Mouse (Mus musculus) thymus, postnatal 36 days (tissue): Measurements from ENCODE around the gene Gfod1.

Experiments
- DNase-seq, 2 experiments: peaks; one replicate each; pipeline ENCODE4 v3.0.0; 2022; ENCODE audit warnings: mixed read lengths in 2 of 2

The Gfod1 gene

DNA sequence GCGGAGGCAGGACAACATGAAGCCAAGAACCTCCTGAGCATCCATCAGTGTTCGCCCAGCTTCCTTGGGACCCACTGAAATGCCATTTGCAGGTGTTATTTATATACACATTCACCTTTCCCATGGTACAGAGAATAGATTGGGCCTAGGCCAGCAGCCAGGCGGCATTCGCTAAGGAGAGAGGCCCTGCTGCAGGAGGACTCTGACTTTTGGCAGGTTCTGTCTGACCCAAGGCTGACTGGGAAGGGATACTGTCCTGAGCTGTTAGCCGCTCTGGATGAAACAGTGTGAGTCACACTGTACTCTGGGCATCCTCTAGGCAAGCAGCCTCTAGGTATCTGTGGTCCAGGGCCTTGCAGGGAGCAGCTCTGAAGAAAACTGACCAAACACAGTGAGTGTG, 6.4 kb downstream of the Gfod1 start:
- no peak for DNase-seq

DNA sequence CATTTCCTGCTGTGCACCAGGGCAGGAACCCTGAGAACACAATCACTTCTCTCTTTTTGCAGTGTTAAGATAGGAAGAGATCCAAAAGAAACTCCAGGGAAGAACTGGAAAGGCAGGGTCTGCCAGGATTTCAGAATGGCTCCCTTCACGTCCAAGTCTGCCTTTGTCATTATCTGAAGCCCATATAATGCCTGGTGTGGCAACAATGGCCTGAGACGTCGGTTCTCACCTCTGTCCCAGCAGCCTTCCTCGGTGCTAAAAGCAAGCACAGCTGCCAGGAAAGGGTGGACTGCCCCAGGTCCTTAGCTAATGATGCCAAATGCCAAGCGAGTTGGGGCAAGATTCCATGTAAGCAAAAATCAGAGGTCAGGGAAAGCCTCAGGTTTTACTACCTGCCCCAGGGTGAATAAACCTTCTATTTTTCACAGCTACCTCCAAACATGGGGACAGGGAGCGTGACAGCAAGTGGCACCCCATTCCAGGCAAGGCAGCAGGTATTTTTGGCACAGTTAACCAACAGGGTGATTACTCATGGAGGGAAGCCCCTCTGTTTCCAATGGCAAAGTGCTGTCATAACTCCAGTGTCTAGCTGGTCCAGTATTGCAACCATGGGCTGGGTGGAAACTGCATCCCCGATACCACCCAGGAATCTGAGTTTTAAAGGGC, 7.7 kb downstream of the Gfod1 start:
- no peak for DNase-seq

DNA sequence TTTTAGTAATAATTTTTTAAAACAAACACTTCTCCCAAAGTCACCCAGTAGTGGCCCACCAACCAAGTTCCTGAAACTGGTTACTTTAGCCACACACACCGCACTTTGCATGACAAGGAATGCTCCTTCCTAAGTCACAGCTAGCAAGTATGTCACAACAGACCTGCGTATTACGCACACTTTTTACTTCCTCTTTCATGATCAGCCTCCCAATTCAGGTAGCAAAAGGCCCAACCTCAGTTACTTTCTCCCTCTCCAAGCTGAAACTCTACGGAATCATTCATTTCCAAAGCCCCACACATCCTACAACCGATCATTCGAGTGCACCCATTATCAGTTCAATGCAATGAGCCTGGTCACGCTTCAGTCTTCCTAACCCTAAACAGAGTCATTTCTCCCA, 8.3 kb downstream of the Gfod1 start:
- no peak for DNase-seq

DNA sequence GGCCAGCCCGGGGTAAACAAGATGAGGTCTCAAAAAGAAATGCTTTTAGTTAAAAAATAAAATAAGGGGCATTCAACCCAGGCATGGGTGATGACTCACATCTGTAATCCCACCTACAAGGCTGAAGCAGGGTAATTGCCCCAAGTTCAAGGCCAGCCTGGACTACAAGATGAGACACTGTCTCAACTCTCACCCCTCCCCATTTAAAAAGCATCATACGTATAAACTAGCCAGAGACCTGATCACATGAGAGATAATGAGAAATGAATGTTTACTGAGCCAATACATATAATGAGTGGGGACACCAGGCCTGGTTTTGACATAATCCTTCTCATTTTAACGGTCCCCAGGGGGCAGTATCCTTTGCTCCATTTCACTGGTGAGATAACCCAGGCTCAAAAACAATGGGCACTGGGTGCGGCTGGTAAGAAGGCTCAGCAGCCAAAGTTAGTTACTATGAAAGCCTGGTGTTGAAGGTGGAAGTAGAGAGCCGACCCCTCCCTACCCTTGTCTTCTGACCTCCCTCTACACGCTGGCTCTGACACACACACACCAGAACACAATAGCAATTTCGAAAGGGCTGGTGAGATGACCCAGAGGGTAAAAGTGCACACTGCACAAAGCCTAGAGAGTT, 8.9 kb downstream of the Gfod1 start:
- no peak for DNase-seq

DNA sequence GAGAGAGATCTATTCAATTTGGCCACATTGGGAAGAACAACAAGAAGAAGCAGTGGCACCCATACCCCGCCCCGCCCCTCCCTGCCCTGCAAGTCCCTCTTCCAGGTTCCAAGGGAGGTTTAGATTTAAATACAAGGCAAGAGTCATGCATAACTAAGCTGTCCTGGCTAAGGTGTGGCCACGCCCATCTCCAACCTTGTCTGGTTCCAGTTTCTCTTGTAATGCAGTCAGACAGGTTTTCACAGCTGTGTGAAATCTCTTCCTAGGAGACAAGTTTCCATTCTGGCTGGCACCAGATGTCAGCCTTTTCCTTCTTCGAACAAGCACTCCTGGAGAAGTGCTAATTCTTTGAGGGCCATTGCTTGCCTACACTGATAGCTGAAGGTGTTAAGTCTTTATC, 11.1 kb downstream of the Gfod1 start:
- no peak for DNase-seq

DNA sequence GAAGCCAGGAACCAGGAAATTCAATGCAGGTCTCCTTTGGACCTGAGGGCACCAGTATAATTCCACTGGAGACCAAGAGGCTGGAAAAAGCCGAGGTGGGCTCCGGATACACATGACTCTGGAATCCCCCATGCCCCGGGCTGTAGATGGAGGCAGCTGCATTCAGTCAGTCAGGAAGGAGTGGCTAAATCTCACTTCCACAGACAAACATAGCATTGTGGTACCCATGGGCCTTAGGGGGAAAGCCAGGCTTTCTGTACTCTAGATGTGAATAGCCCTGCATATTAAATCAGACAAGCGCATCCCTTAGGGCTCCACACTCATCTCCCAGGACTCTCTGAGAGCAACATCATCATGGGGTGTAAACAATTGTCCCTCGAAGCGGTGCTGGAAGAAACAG, 14.9 kb downstream of the Gfod1 start:
- DNase-seq = no peak

DNA sequence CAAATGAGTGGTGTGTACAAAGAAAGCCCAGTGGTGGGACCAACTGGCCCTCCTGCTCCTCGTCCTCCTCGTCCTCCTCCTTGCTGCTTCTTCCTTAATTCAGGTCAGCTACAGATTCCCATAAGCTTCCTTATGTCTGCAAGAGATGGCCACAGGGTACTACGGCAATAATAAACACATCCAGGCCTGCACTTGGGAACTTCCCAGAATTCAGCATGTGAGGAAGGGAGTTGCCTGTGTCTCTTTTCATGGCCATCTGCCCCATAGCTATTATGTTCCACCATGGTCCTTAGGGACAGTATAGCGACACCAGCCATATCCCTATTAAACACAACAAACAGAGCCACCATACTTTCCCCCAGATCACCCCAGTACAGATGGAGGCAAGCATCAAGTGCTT, 15.5 kb downstream of the Gfod1 start:
- DNase-seq = no peak

DNA sequence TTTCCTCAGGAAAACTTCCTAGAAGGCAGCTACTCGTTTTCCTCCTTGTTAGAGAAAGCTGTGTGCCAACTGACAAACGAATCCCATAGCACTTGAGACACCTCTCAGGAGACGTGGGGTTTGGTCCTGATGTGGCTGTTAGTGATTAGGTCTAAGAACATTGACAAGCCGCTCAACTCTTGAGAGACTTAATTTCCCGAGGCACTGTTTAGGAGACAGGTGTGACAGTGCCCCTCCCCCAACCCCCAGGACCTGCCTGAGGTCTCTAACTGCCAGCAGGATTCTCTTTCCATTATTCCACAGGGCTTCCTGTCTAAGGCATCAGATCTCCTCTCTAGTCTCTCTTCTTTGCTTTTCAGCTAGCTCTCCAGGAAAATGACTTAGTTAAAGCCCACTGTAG, 15.9 kb downstream of the Gfod1 start:
- no peak for DNase-seq

DNA sequence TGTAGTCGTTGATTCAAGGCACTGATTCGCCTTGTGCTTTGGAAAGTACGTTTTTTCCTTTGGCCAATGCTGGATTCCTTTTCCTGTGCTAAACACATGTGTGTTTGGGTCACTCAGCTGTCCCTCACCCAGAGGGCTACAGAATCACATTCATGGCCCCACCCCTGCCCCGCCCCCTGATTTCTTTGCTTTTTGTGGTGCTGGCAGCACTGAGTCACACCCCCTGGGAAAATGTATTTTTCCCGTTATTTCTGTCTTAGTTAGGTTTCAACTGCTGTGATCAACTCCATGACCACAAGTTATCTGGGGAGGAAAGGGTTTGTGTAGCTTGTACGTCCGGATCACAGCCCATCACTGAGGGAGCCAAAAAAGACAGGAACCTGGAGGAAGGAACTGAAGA, 17.1 kb downstream of the Gfod1 start:
- DNase-seq = no peak

DNA sequence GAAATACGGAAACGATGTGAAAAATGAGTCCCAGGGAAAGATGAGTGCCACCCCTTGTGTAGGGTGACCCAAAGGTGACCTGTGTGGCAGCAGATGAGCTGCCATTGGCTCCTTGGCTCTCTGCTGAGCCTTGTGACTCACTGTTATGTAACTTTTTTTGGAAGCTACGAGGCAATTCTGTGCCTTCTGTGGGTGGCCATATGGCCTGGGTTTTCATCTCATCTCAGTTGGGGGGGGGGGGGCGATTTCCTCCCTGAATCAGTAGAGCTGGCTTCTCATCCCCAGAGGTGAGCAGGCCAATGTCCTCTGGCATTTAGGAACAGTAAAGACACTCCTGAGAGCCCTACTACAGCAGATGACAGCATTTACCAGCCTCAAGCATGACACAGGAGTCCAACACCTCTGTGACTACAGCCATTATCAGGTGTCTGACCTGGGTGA, 19.2 kb downstream of the Gfod1 start:
- no peak for DNase-seq

DNA sequence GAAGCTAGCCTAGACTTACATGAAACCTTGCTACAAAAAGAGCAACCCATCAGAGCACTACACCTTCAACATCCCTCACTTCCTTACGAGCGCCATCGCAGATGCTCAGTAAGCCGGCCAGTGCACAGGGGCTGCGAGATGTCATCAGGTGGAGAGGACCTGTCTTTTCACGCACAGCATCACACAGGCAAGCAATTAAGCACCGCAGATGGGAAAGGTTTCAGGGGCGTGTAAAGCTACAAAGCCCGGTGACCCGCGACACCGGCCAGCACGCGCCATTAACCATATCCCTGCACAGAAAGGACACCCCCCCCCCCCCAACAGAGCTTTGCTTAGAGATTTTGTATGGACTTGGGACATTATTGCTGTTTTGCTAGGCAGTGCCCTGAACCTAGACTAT, 30.1 kb downstream of the Gfod1 start:
- no peak for DNase-seq

DNA sequence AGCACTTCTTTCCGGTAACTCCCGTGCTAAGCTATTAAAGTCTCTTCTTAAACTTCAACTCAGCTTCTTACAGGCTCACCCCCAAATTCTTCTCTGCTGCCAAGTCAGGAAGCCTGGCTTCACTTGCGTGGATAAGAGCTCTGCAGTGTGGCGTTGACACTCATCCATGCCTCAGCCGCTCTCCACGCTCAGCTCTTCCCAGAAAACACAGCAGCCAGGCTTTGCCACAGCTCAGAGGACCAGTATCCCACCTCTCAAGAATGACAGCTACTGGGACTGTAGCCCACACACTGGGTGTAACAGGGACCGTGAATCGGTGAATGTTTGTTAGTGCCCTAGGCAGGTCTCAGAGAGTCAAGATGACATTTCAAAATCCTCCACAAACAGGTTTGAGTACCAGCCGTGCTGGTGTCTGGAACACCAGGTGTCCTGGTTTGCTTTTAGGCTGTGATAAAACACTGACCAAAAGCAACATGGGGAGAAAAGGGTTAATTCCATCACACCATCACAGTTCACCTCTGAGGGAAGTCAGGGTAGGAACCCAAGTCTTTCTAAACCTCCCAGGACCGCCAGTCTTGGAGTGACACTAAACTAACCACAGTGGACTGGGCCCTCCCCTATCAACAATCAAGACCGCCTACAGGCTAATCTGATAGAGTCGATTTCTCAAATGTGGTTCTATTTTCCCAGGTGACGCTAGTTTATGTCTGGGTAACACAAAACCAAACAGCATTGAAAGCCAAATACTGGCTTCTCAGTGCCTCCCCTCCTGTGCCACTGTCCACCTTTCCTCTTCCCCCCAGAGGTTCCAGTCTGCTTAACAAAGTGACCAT, 31.5 kb downstream of the Gfod1 start:
- DNase-seq = no peak

DNA sequence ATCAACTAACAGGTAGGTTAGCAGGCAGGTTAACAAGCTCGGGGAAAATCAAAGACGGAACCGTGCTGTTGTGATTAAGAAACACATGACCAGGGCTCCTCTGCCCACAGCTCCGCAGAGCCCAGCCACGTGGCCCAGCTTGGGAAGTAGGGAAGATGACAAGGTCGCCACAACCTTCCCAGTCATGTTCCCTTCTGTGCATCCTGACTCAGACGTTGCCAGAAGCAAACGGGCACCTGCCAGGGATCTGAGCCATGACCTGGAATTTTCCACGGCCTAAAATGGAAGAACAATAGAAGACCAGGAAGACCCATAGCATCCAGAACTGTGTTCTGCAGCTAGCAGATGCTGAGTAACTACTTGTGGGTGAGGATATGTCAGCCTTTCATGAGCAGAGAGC, 32.5 kb downstream of the Gfod1 start:
- no peak for DNase-seq

DNA sequence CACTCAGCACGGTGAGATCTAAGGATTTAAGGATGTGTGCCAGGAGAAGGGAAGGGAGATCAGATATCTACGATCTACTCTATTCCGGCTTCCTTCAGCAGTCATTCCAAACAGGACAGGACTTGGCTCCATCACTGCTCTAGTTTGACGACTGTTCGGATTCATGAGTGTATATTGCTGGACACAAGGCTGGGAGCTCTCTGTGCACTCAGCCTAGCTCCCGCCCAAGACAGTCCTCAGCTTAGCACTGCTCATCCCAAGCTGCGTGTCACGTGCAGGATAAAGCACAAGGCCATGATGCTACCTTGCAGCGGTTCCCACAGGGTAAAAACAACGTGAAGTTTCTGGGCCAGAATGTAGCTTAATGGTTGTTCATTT, 33.8 kb downstream of the Gfod1 start:
- no peak for DNase-seq

DNA sequence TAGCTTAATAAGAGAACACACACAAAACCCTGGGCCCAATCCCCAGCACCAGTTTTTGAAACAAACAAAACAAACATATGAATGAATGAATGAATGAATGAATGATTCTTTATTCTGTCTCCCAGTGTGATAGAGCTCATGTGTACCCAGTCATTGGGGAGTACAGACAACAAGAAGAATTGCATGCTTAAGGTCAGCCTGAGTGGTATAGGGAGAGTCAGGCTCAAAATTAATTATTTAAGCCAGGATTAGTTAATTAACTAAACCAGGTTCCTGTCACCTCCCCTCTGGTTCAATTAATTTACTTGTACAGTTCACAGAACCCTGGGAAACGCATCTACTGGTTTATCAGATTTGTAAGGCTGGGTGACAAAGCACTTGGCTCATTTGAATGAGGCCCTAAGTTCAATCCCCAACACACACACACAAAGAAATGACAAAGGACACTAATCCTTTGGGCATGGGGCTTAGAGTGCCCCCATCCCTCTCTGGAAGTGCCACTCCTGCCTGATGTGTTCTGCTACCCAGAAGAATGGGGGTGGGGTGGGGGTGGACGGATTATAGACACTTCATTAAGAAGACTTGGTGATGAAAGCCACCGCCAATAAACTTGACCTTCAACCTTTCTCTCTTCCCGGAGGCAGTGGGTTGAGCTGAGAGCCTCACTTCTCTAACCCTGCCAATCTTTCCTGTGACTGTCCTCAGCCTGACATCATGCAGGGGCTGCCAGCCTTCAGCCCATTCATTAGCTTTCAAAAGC, 34.3 kb downstream of the Gfod1 start:
- DNase-seq = no peak

DNA sequence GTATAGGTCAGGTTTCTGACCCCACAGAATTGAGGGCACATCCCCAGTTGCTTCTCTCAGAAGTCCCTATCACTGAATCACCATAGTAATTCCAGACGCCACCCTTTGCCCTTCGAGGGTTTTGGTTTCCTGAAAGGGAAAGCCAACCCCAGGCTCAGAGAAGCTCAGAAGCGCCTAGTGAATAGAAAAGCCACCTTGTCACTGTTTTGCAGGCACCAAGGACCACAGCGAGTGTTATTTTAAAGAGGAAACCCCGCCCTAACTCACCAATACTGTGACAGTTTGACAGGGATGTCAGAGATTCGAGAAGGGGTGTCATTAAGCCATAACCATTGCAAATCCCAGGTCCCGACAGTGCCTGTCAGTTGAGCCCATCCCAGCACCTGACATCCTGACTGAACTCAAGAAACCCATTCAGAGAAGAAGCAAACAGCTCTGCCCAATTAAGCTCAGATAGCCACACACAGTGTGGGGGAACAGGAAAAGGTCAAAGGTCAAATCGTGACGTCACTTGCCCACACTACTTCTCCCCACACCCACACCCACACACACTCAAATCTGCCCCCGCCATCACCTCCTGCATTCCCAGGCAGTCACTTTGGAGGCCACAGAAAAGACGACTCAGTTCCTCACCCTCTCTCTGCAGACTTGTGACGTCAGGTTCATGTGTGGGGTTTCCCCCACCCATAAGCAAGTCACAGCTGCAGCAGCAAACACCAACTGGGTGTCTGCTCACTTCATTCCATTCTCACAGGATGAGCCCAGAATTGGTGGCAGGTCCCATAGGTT, 35.2 kb downstream of the Gfod1 start:
- DNase-seq = peak; percentile 47 to 72

DNA sequence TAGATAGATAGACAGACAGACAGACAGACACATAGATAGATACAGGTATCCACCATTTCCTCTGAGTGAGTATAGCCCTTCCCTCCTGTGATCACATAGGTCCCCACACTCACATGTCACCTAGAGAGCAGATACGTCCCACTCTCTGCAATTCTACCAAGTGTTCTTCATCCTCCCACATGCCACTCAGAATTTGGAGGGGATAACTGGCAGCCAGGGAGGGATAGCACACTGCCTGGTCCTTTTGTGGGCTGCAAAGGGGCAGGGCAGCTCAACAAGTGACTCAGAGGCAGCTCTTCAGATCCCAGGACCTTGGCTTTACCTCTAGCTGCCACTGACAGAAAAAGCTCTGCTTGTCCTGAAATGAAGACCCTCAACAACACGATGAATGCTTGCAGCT, 36.1 kb downstream of the Gfod1 start:
- no peak for DNase-seq

DNA sequence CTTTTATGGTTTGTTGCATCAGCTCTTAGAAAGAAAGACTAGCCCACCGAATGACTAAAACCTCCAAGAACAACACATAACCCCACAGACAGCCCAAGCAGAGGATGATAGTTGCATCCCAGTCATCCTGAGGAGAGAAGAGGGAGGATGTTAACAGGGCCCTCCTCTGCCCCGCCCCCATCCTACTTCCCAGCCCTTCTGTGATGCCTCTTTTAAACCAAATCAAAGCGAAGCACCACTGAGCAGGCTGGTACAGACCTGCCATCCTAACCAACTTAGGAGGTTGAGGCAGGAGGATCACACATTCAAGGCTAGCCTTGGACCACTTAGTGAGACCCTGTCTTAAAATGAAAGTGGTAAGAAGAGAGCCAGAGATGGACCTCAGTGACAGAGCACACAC, 36.8 kb downstream of the Gfod1 start:
- no peak for DNase-seq

DNA sequence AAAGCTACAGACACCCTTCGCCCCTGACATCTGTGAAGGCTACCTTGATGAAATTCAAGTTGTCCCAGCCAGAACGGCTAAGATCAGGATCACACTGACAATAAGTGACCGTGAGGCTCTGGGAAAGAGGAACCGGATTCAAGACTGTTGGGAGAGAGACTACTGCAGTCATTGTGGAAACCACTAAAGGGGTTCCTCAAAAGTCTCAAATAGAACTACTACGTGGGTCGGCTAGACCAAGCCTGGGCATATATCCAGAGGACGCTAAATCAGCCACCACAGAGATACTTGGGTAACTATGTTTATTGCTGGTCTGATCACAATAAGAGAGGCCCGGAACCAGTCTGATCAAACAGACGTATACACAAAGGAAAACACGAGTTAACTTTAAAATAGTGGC, 37.6 kb downstream of the Gfod1 start:
- DNase-seq = no peak

DNA sequence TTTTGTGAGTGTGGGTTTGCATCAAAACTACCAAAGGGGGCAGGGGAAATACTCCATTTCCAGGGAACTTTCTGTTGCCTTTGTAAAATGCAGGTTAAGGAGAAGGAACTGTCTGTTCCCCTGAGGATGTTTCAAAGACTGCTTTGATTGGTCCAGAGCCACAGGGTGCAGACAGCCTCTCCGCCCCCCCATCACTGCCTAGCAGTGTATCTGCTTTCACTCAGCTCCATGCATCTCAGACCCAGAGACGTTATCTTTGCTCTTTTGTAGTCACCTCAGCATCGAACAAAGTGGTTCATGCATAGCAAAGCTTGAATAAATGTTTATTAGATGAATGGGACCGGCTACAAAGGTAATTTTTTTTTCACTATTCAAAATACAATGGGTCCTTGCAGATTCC, 38.9 kb downstream of the Gfod1 start:
- DNase-seq = no peak

DNA sequence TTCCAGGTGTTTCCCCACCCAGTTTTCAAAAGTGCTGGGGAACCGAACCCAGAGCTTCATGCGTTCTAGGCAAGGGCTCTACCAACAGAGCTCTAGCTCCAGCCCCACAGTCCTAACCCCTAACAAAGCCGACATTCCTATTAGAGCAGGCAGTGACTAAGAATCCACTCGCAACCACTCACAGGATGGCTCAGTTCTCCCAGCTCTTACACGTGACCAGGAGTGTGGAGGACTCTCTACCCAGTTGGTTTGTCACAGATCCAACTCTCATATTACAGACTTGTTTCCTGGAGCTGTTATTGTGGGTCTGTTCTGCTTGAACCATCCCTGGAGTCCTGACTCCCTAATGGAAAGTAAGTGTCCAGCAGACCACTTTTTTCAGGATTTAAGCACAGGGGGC, 40.3 kb downstream of the Gfod1 start:
- no peak for DNase-seq

DNA sequence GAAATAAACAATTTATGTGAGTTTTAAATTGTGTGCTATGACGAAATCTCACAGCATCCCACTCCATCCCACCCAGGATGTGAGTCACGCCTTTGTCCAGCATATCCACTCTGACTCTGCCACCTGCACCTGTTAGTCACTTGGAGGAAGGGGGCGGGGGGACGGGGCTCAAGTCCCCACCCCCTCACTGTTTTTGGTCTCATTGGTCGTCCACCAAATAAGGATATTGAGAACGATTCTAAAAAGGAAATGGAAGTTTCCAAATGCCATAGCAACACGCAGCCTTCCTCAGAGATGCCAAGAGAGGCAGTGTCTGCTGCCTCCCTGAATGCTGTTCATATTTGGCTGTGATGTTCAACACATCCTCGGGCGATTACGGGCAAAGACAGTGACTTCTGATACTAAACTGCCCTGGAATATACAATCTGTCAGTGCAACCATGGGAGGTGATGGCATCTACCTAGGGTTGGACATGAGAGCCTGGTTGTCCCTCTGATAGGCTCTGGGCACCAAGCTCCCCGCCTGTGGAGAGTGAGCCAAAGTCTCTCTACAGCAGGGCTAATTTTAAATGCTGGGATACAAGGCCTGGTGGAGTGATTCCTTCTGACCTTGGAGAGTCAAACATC, 41.7 kb downstream of the Gfod1 start:
- no peak for DNase-seq
